Mouse (Mus musculus) liver, embryonic 14.5 days (tissue): ENCODE measurements around the gene Itga5.

Experiments
- CTCF ChIP-seq: IDR thresholded peaks from 2 replicates; pipeline ENCODE4 v1.5.1; 2016; ENCODE audit warnings: antibody characterized with exemption, low read depth, control low read depth
- EP300 ChIP-seq: IDR thresholded peaks from 2 replicates; pipeline ENCODE4 v1.6.1; 2016; ENCODE audit warnings: antibody characterized with exemption, low read depth

- TF ChIP-seq CTCF (no peak), EP300 (no peak)
These were observed 8.7 kb upstream of the Itga5 start for GRCm38 (mm10) chr15:103375112-103375800.
